Mouse (Mus musculus): ENCODE results near the gene Ctdspl. TPM values are rescaled to one million over a fixed set of nuclear protein-coding genes. Genes with fewer than 3 reads are reported as not detected.

Gene Ctdspl
- polyA plus RNA-seq, 1 experiment from 2014 or later = 27.8 TPM

- Histone ChIP-seq H3K4me3 (ENCODE audit: low read depth, low read length) (no peak overlapping the region), H3K27me3 (replicated peaks; ENCODE audit: insufficient read depth, low read length) (no peaks in the 10 kb centered on the region), H3K4me1 (ENCODE audit: insufficient read depth, low read depth, low read length) (no peaks in the 10 kb centered on the region), H3K27ac (ENCODE audit: low read length) (no peak overlapping the region), H3K9ac (replicated peaks; ENCODE audit: low read depth) (no peak overlapping the region), H3K4me2 (replicated peaks; ENCODE audit: low read depth, low read length) (no peak overlapping the region), H3K9me3 (ENCODE audit: low read length) (no peaks in the 10 kb centered on the region), H3K36me3 (ENCODE audit: insufficient read depth, low read length) (no peaks in the 10 kb centered on the region)
- no peak for DNase-seq (ENCODE audit: low spot score)
- no peak for ATAC-seq
- no peak for TF ChIP-seq EP300 (IDR thresholded peaks at IDR 0.05)
- TF ChIP-seq CTCF (IDR thresholded peaks at IDR 0.05) = no peak
- 93% methylated on average over 7 of the region's 7 CpGs for WGBS
Observed at GRCm38 (mm10) chr9:118883150-118883549, 43.1 kb upstream of the Ctdspl start.

- no peaks in the 10 kb centered on the region for H3K4me1 ChIP-seq (ENCODE audit: insufficient read depth, low read depth, low read length)
- H3K4me3 ChIP-seq (ENCODE audit: low read depth, low read length) = no peak overlapping the region
- WGBS = 37% methylated on average over 6 of the region's 6 CpGs
- H3K4me2 ChIP-seq (replicated peaks; ENCODE audit: low read depth, low read length) = no peak overlapping the region
- ATAC-seq (peak; percentile 78), DNase-seq (ENCODE audit: low spot score) (peak; percentile 68)
- H3K27me3 ChIP-seq (replicated peaks; ENCODE audit: insufficient read depth, low read length) = no peaks in the 10 kb centered on the region
- H3K9me3 ChIP-seq (ENCODE audit: low read length) = no peaks in the 10 kb centered on the region
- no peak overlapping the region for H3K27ac ChIP-seq (ENCODE audit: low read length)
- H3K9ac ChIP-seq (replicated peaks; ENCODE audit: low read depth) = no peak overlapping the region
- TF ChIP-seq EP300 (IDR thresholded peaks at IDR 0.05) = peak; percentile 40; the same call in 1 of the 2 replicates
- TF ChIP-seq CTCF (IDR thresholded peaks at IDR 0.05) = no peak
- no peaks in the 10 kb centered on the region for H3K36me3 ChIP-seq (ENCODE audit: insufficient read depth, low read length)
Observed at GRCm38 (mm10) chr9:118885785-118886184, 40.5 kb upstream of the Ctdspl start.

GRCm38 (mm10) chr9:118887201-118887600 is 39.1 kb upstream of the Ctdspl start:
- no peaks in the 10 kb centered on the region for H3K27me3 ChIP-seq (replicated peaks; ENCODE audit: insufficient read depth, low read length)
- H3K4me3 ChIP-seq (ENCODE audit: low read depth, low read length) = no peak overlapping the region
- TF ChIP-seq CTCF (IDR thresholded peaks at IDR 0.05) = no peak
- TF ChIP-seq EP300 (IDR thresholded peaks at IDR 0.05) = no peak
- 86% methylated on average over 7 of the region's 7 CpGs for WGBS
- H3K9me3 ChIP-seq (ENCODE audit: low read length) = no peaks in the 10 kb centered on the region
- no peak overlapping the region for H3K9ac ChIP-seq (replicated peaks; ENCODE audit: low read depth)
- H3K27ac ChIP-seq (ENCODE audit: low read length) = no peak overlapping the region
- H3K36me3 ChIP-seq (ENCODE audit: insufficient read depth, low read length) = no peaks in the 10 kb centered on the region
- ATAC-seq (0 out of 2 replicates have a peak, but pooled peaks have one; percentile 6), DNase-seq (ENCODE audit: low spot score) (no peak)
- no peak overlapping the region for H3K4me2 ChIP-seq (replicated peaks; ENCODE audit: low read depth, low read length)
- no peaks in the 10 kb centered on the region for H3K4me1 ChIP-seq (ENCODE audit: insufficient read depth, low read depth, low read length)

- ATAC-seq (no peak), DNase-seq (ENCODE audit: low spot score) (no peak)
- no peak overlapping the region for H3K4me3 ChIP-seq (ENCODE audit: low read depth, low read length)
- TF ChIP-seq EP300 (IDR thresholded peaks at IDR 0.05) (no peak), CTCF (IDR thresholded peaks at IDR 0.05) (peak; percentile 37)
- H3K27ac ChIP-seq (ENCODE audit: low read length) = no peak overlapping the region
- H3K9me3 ChIP-seq (ENCODE audit: low read length) = no peaks in the 10 kb centered on the region
- H3K36me3 ChIP-seq (ENCODE audit: insufficient read depth, low read length) = no peaks in the 10 kb centered on the region
- no peaks in the 10 kb centered on the region for H3K27me3 ChIP-seq (replicated peaks; ENCODE audit: insufficient read depth, low read length)
- no peak overlapping the region for H3K9ac ChIP-seq (replicated peaks; ENCODE audit: low read depth)
- 91% methylated on average over 8 of the region's 8 CpGs for whole genome bisulfite sequencing
- no peaks in the 10 kb centered on the region for H3K4me1 ChIP-seq (ENCODE audit: insufficient read depth, low read depth, low read length)
- no peak overlapping the region for H3K4me2 ChIP-seq (replicated peaks; ENCODE audit: low read depth, low read length)
Observed at GRCm38 (mm10) chr9:118887734-118888133, 38.5 kb upstream of the Ctdspl start.

GRCm38 (mm10) chr9:118890149-118890548 is 36.1 kb upstream of the Ctdspl start:
- no peaks in the 10 kb centered on the region for H3K9me3 ChIP-seq (ENCODE audit: low read length)
- no peaks in the 10 kb centered on the region for H3K27me3 ChIP-seq (replicated peaks; ENCODE audit: insufficient read depth, low read length)
- TF ChIP-seq EP300 (IDR thresholded peaks at IDR 0.05) (no peak), CTCF (IDR thresholded peaks at IDR 0.05) (no peak)
- H3K4me3 ChIP-seq (ENCODE audit: low read depth, low read length) = no peak overlapping the region
- no peak overlapping the region for H3K9ac ChIP-seq (replicated peaks; ENCODE audit: low read depth)
- no peak overlapping the region for H3K4me2 ChIP-seq (replicated peaks; ENCODE audit: low read depth, low read length)
- no peaks in the 10 kb centered on the region for H3K4me1 ChIP-seq (ENCODE audit: insufficient read depth, low read depth, low read length)
- H3K27ac ChIP-seq (ENCODE audit: low read length) = no peak overlapping the region
- 74% methylated on average over 4 of the region's 4 CpGs for WGBS
- no peak for ATAC-seq
- no peak for DNase-seq (ENCODE audit: low spot score)
- no peaks in the 10 kb centered on the region for H3K36me3 ChIP-seq (ENCODE audit: insufficient read depth, low read length)

- ATAC-seq (no peak), DNase-seq (ENCODE audit: low spot score) (no peak)
- H3K4me2 ChIP-seq (replicated peaks; ENCODE audit: low read depth, low read length) = no peak overlapping the region
- no peaks in the 10 kb centered on the region for H3K36me3 ChIP-seq (ENCODE audit: insufficient read depth, low read length)
- no peaks in the 10 kb centered on the region for H3K9me3 ChIP-seq (ENCODE audit: low read length)
- no peaks in the 10 kb centered on the region for H3K4me1 ChIP-seq (ENCODE audit: insufficient read depth, low read depth, low read length)
- no peak overlapping the region for H3K4me3 ChIP-seq (ENCODE audit: low read depth, low read length)
- no peak for TF ChIP-seq EP300 (IDR thresholded peaks at IDR 0.05)
- no peak for TF ChIP-seq CTCF (IDR thresholded peaks at IDR 0.05)
- H3K9ac ChIP-seq (replicated peaks; ENCODE audit: low read depth) = no peak overlapping the region
- H3K27me3 ChIP-seq (replicated peaks; ENCODE audit: insufficient read depth, low read length) = no peaks in the 10 kb centered on the region
- no peak overlapping the region for H3K27ac ChIP-seq (ENCODE audit: low read length)
- 33% methylated on average over 2 of the region's 2 CpGs for WGBS
Observed at GRCm38 (mm10) chr9:118890645-118891044, 35.6 kb upstream of the Ctdspl start.

GRCm38 (mm10) chr9:118891068-118891467 is 35.2 kb upstream of the Ctdspl start:
- TF ChIP-seq EP300 (IDR thresholded peaks at IDR 0.05) (no peak), CTCF (IDR thresholded peaks at IDR 0.05) (no peak)
- no peak overlapping the region for H3K9ac ChIP-seq (replicated peaks; ENCODE audit: low read depth)
- no peak for ATAC-seq
- no peak overlapping the region for H3K4me3 ChIP-seq (ENCODE audit: low read depth, low read length)
- no peak overlapping the region for H3K4me2 ChIP-seq (replicated peaks; ENCODE audit: low read depth, low read length)
- no peaks in the 10 kb centered on the region for H3K36me3 ChIP-seq (ENCODE audit: insufficient read depth, low read length)
- no peak overlapping the region for H3K27ac ChIP-seq (ENCODE audit: low read length)
- H3K27me3 ChIP-seq (replicated peaks; ENCODE audit: insufficient read depth, low read length) = no peaks in the 10 kb centered on the region
- H3K9me3 ChIP-seq (ENCODE audit: low read length) = no peaks in the 10 kb centered on the region
- no peaks in the 10 kb centered on the region for H3K4me1 ChIP-seq (ENCODE audit: insufficient read depth, low read depth, low read length)
- DNase-seq (ENCODE audit: low spot score) = no peak
- 74% methylated on average over 6 of the region's 6 CpGs for WGBS
